Mouse (Mus musculus) embryonic fibroblast, embryonic 13.5 days (primary cell): ENCODE data around the gene Fcho1. TPM values are rescaled to one million over a fixed set of nuclear protein-coding genes. Genes with fewer than 3 reads are reported as not detected.
"Not testable (repeated sequence)": the region's sequence is repeated elsewhere in the genome, so short reads cannot be mapped to it uniquely, and the experiment has no call there.

ENCODE experiments used
- H3K27ac ChIP-seq: 2 replicates; pipeline ENCODE4 v1.5.1; 2012; ENCODE audit warnings: low read length, control low read depth, inconsistent platforms; ENCODE audit not compliant: insufficient read depth
- H3K4me1 ChIP-seq: 2 replicates; pipeline ENCODE4 v1.6.1; 2011; ENCODE audit warnings: low read length; ENCODE audit not compliant: control insufficient read depth, insufficient read depth
- H3K4me3 ChIP-seq: 2 replicates; pipeline ENCODE4 v1.5.1; 2011; ENCODE audit warnings: mild to moderate bottlenecking, control low read depth, low read length; ENCODE audit not compliant: insufficient read depth
- CTCF ChIP-seq: IDR thresholded peaks from 2 replicates; pipeline ENCODE4 v1.5.1; 2011; ENCODE audit warnings: mild to moderate bottlenecking, control low read depth, low read length, moderate library complexity, borderline replicate concordance; ENCODE audit not compliant: insufficient read depth
- POLR2A ChIP-seq: IDR thresholded peaks from 2 replicates; pipeline ENCODE4 v1.6.1; 2011; ENCODE audit warnings: low read depth, mild to moderate bottlenecking, control low read depth, low read length, moderate library complexity
- polyA plus RNA-seq: library from polyadenylated mRNA; stranded (reverse); fragments of >200 nt; gene quantifications from 2 replicates; pipeline ENCODE4 v1.2.4, GENCODE M21; 2011; ENCODE audit warnings: low read depth; ENCODE audit not compliant: missing spikeins, insufficient read length

Fcho1 gene
- polyA plus RNA-seq, 1 experiment: not detected

GRCm38 (mm10) chr8:71741687-71742114 lies 16.2 kb upstream of the Fcho1 start:
- H3K4me3 ChIP-seq: no peak overlapping the region
- TF ChIP-seq POLR2A (no peak), CTCF (no peak)
- H3K4me1 ChIP-seq: no peaks in the 10 kb centered on the region
- no peak overlapping the region for H3K27ac ChIP-seq

DNA sequence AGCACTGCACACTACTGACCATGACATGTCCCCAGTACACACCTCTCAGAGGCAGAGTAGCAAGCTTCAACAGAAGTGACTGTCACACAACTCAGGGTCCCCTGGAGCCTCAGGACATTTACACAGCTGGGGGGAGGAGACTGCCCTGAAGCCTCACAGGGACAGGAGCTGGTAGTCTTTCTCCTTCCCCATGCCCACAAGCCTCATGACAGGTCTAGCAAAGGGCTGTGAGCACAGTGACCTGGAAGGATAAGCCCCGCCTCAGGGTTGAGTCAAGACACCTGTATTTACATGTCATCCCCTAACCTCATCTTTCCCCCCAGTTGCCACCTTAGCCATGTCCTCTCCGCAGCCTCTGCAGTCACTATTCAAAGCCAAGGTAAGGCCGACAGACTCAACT lies 15.7 kb upstream of the Fcho1 start:
- no peak for TF ChIP-seq POLR2A
- no peak for TF ChIP-seq CTCF
- H3K4me3 ChIP-seq: no peak overlapping the region
- no peak overlapping the region for H3K27ac ChIP-seq
- H3K4me1 ChIP-seq: no peaks in the 10 kb centered on the region

- H3K4me1 ChIP-seq, H3K27ac ChIP-seq, H3K4me3 ChIP-seq: not testable (repeated sequence)
Measured at GRCm38 (mm10) chr8:71738316-71738715, 12.8 kb upstream of the Fcho1 start.

DNA sequence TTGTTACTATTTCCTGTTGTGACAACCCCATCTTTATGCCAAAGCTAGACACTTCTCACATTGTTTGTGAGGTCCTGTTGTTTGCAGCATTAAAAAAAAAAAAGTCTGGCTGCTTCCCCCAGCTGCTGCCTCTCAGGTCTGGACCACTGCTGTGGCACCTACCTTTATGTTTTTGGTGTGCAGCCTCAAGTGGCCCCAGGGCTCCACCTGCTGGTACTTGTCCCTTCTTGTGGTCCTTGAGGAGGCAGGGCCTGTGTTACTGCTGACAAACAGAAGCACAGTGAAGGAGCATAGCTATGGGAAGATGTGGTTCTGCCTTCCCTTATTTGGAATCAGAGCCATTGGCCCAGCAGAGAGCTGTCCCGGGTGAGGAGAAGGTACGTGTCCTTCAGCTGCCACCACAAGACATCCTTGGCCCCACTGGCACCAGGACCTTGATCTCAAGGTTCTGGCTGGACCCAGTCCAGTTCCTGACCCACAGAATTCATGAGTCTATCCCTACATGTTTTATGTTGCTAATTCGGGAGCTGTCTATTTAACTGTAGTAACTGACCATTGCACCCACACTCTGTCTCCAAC lies 6.2 kb upstream of the Fcho1 start:
- no peak overlapping the region for H3K4me3 ChIP-seq
- no peaks in the 10 kb centered on the region for H3K4me1 ChIP-seq
- no peak overlapping the region for H3K27ac ChIP-seq
- TF ChIP-seq CTCF (peak; percentile 45; the same call in 1 of the 2 replicates), POLR2A (no peak)

- peak overlapping the region; percentile 18 for H3K4me3 ChIP-seq
Measured at GRCm38 (mm10) chr8:71728826-71729620, 3.5 kb upstream of the Fcho1 start.

GRCm38 (mm10) chr8:71728240-71728785 lies 2.8 kb upstream of the Fcho1 start:
- Histone ChIP-seq H3K27ac (no peak overlapping the region), H3K4me1 (no peaks in the 10 kb centered on the region), H3K4me3 (peak overlapping the region; percentile 18)
- TF ChIP-seq CTCF (no peak), POLR2A (no peak)

More at GRCm38 (mm10) chr8:71728826-71729620, 3.5 kb upstream of the Fcho1 start:
- H3K27ac ChIP-seq: no peak overlapping the region
- no peaks in the 10 kb centered on the region for H3K4me1 ChIP-seq
- TF ChIP-seq POLR2A: no peak
- no peak for TF ChIP-seq CTCF

DNA sequence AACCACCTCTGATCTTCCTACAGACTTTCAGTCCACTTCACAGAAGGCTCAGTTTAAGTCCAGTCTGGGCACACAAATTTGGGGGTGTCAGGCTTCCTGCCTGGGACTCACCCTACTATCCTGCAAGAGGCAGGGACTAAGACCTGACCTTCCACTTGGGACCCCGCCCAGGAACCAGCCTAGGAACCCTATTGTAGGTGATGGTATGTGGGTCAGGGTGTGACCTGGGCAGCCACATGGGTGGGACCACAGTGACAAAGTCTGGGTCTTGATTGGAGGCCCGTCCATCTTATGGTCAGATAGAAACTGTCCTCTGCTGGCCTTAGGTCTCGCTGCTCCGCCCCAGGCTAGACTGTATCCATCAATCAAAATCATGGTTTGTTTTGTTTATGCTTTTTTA lies 1.1 kb downstream of the Fcho1 start:
- H3K4me1 ChIP-seq: no peaks in the 10 kb centered on the region
- no peak overlapping the region for H3K4me3 ChIP-seq
- TF ChIP-seq CTCF (no peak), POLR2A (no peak)
- no peak overlapping the region for H3K27ac ChIP-seq

GRCm38 (mm10) chr8:71723047-71723551 lies 2.4 kb downstream of the Fcho1 start:
- Histone ChIP-seq H3K27ac (no peak overlapping the region), H3K4me3 (no peak overlapping the region), H3K4me1 (no peaks in the 10 kb centered on the region)
- TF ChIP-seq CTCF: no peak
- no peak for TF ChIP-seq POLR2A

DNA sequence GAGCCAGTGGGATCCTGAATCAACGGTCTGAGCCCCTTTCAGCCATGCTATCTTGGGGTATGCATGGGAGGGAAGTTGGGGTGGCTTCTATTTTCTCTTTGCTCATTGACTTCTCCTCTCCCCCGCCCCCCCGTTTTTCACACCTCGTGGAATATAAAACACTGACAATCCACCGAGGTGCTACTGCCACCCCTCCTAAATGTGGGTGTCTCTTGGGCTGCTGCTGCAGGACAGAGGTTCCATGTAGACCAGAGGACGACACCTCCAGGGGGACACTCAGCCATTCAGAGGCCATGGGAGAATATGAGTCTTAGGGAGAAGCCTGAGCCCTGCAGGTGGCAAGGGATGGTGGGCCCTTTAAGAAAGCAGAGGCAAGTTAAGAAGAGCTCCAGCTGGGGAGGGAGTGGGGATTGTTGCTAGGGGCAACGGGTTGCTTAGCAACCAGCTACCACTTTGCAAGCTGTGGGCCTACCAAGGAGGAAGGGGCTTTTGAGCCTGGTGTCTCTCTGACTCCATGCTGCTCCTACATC lies 5.5 kb downstream of the Fcho1 start:
- TF ChIP-seq POLR2A (no peak), CTCF (no peak)
- H3K4me1 ChIP-seq: no peaks in the 10 kb centered on the region
- no peak overlapping the region for H3K27ac ChIP-seq
- H3K4me3 ChIP-seq: no peak overlapping the region

DNA sequence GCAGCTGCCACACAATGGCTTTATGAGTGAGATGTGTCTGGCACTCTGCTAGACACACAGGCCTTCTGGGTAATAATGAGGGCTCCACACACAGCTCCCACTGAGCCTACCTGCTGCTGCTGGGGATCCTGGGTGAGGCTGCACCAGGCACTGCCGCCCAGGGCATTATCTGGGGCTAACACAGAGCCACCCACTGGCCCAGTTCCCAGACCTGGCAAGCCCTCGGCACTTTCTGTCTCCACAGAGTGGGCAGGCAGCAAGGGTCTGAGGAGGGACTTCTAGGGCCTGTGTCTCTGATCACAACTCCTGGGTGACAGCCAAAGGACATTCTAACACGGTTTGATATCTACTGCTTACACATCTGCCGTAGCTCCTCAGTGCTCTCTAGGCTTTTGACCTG lies 6.3 kb downstream of the Fcho1 start:
- H3K27ac ChIP-seq: no peak overlapping the region

DNA sequence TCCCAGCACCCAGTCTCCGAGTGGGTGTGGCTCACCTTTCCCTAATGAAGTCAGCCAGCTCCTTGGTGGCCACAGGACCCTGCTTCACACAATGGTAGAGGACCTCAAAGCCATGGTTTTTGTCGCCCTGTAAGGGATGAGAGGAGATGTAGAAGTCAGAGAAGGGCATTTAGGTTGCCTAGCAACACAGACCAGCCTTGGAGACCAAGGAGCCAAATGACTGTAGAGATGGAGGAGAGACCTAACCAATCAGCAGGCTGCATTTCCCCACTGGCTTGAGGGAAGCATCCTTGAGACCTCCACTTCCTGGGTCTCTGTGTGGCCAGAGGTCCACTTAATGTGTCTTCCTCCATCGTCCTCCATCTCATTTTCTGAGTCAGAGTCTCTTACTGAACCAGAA lies 7.3 kb downstream of the Fcho1 start:
- H3K4me3 ChIP-seq: no peak overlapping the region
- no peak overlapping the region for H3K27ac ChIP-seq
- TF ChIP-seq CTCF (no peak), POLR2A (no peak)
- no peaks in the 10 kb centered on the region for H3K4me1 ChIP-seq

More for the DNA sequence above, 6.3 kb downstream of the Fcho1 start:
- Histone ChIP-seq H3K4me3 (no peak overlapping the region), H3K4me1 (no peaks in the 10 kb centered on the region)
- TF ChIP-seq CTCF (no peak), POLR2A (no peak)
